Mouse (Mus musculus) intestine, embryonic 16.5 days (tissue): ENCODE measurements around the gene Otulin. TPM values are rescaled to one million over a fixed set of nuclear protein-coding genes. Genes with fewer than 3 reads are reported as not detected.
A peak's percentile ranks its signal among the peaks of the same experiment; 100 is the strongest.

Source experiments
- ATAC-seq: fragments of 200-750 bp; cut with Nextera tagmentation; 2 replicates; pipeline ENCODE4 v1.8.0; 2017; ENCODE audit warnings: moderate TSS enrichment, moderate library complexity
- H3K27ac ChIP-seq: fragments of 300-500 bp; sonication (generic); 2 replicates; pipeline ENCODE4 v1.5.1; 2014; ENCODE audit warnings: mild to moderate bottlenecking, low read length
- H3K27me3 ChIP-seq: fragments of 300-500 bp; sonication (generic); replicated peaks from 2 replicates; pipeline ENCODE4 v1.6.1; 2014; ENCODE audit warnings: low read length, control low read depth, mixed read lengths; ENCODE audit not compliant: control insufficient read depth, insufficient read depth
- H3K36me3 ChIP-seq: fragments of 300-500 bp; sonication (generic); 2 replicates; pipeline ENCODE4 v1.6.1; 2014; ENCODE audit warnings: low read length, control low read depth; ENCODE audit not compliant: control insufficient read depth, insufficient read depth
- H3K4me1 ChIP-seq: fragments of 300-500 bp; sonication (generic); 2 replicates; pipeline ENCODE4 v1.6.1; 2014; ENCODE audit warnings: low read length, control low read depth, mixed read lengths; ENCODE audit not compliant: control insufficient read depth, insufficient read depth
- H3K4me2 ChIP-seq: fragments of 300-500 bp; sonication (generic); 2 replicates; pipeline ENCODE4 v1.6.1; 2014; ENCODE audit warnings: low read depth, low read length, control low read depth
- H3K4me3 ChIP-seq: fragments of 300-500 bp; sonication (generic); 2 replicates; pipeline ENCODE4 v1.5.1; 2014; ENCODE audit warnings: mild to moderate bottlenecking, low read length
- H3K9ac ChIP-seq: fragments of 300-500 bp; sonication (generic); 2 replicates; pipeline ENCODE4 v1.6.1; 2014; ENCODE audit warnings: low read depth, low read length
- H3K9me3 ChIP-seq: fragments of 300-500 bp; sonication (generic); 2 replicates; pipeline ENCODE4 v1.6.1; 2016; ENCODE audit warnings: low read length, control low read depth; ENCODE audit not compliant: control insufficient read depth
- WGBS: fragments of 180-500 bp; shearing (Covaris S2); extraction: QIAGEN DNeasy Blood & Tissue Kit; methylation state at CpG from one replicate; pipeline ENCODE4 v1.1.7; 2014; 5-methylcytosine and 5-hydroxymethylcytosine counted together
- polyA plus RNA-seq: library from polyadenylated mRNA; unstranded; fragments of >200 nt; fragmentation: Nextera tagmentation; extraction: Ambion mirVana; gene quantifications from 2 replicates; pipeline ENCODE4 v1.2.1, GENCODE M21; 2015

The Otulin gene
- polyA plus RNA-seq, 1 experiment from 2014 or later = 4.7 TPM

GRCm38 (mm10) chr15:27612533-27613221, 17.8 kb downstream of the Otulin start:
- Histone ChIP-seq H3K9ac (no peak overlapping the region), H3K4me3 (no peak overlapping the region), H3K36me3 (peaks cover 3% of the 10 kb centered on the region; the same call in 1 of the 2 replicates), H3K9me3 (no peaks in the 10 kb centered on the region), H3K4me2 (no peak overlapping the region), H3K27me3 (no peaks in the 10 kb centered on the region), H3K27ac (no peak overlapping the region), H3K4me1 (peaks cover 2% of the 10 kb centered on the region; the same call in 1 of the 2 replicates)
- ATAC-seq = peak; percentile 70
- WGBS = 43% methylated on average over 6 of the region's 6 CpGs

GRCm38 (mm10) chr15:27609554-27609953, 20.9 kb downstream of the Otulin start:
- no peak overlapping the region for H3K4me3 ChIP-seq
- peaks cover 10% of the 10 kb centered on the region for H3K36me3 ChIP-seq
- H3K4me1 ChIP-seq = 0 out of 2 replicates have a peak, but pooled peaks cover 2% of the 10 kb centered on the region
- no peak overlapping the region for H3K9ac ChIP-seq
- no peaks in the 10 kb centered on the region for H3K9me3 ChIP-seq
- no peaks in the 10 kb centered on the region for H3K27me3 ChIP-seq
- no peak overlapping the region for H3K27ac ChIP-seq
- no peak for ATAC-seq
- 61% methylated on average over 4 of the region's 4 CpGs for WGBS
- no peak overlapping the region for H3K4me2 ChIP-seq

GRCm38 (mm10) chr15:27605252-27605651, 25.2 kb downstream of the Otulin start:
- Histone ChIP-seq H3K4me1 (0 out of 2 replicates have a peak, but pooled peaks cover 2% of the 10 kb centered on the region), H3K36me3 (peaks cover 10% of the 10 kb centered on the region), H3K9me3 (no peaks in the 10 kb centered on the region), H3K27ac (no peak overlapping the region), H3K4me2 (no peak overlapping the region), H3K27me3 (no peaks in the 10 kb centered on the region), H3K4me3 (no peak overlapping the region), H3K9ac (no peak overlapping the region)
- 60% methylated on average over 3 of the region's 3 CpGs for WGBS
- ATAC-seq = 0 out of 2 replicates have a peak, but pooled peaks have one; percentile 36

GRCm38 (mm10) chr15:27604558-27604957, 25.9 kb downstream of the Otulin start:
- Histone ChIP-seq H3K36me3 (peaks cover 10% of the 10 kb centered on the region), H3K27ac (no peak overlapping the region), H3K9ac (no peak overlapping the region), H3K4me3 (no peak overlapping the region), H3K4me2 (no peak overlapping the region), H3K4me1 (0 out of 2 replicates have a peak, but pooled peaks cover 2% of the 10 kb centered on the region), H3K27me3 (no peaks in the 10 kb centered on the region), H3K9me3 (no peaks in the 10 kb centered on the region)
- WGBS = 83% methylated on average over 3 of the region's 3 CpGs
- 0 out of 2 replicates have a peak, but pooled peaks have one; percentile 28 for ATAC-seq

DNA sequence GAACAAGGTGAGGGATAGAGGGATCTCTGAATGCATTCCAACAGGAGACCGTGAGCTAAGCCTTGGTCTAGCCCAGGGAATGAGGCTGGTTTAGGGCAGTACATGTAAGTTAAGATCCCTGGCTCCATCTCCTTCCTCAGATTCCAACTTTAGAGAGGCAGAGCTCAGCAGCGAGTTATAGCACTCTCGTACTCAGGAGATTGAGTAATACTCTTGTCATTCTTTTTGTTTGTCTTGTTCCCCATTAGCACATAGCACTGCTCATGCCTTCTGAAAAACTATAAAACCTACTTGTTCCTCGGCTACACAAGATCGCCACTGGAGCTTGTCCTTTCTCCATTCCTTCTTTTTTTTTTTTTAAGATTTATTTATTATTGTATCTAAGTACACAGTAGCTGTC, 30.0 kb downstream of the Otulin start:
- Histone ChIP-seq H3K36me3 (no peaks in the 10 kb centered on the region), H3K4me1 (peaks cover 4% of the 10 kb centered on the region; the same call in 1 of the 2 replicates), H3K4me2 (no peak overlapping the region), H3K9ac (no peak overlapping the region), H3K27me3 (no peaks in the 10 kb centered on the region), H3K9me3 (no peaks in the 10 kb centered on the region), H3K27ac (no peak overlapping the region), H3K4me3 (no peak overlapping the region)
- ATAC-seq = no peak
- WGBS = 87% methylated on average over 5 of the region's 5 CpGs

GRCm38 (mm10) chr15:27598786-27599385, 31.6 kb downstream of the Otulin start:
- H3K36me3 ChIP-seq = peaks cover 2% of the 10 kb centered on the region; the same call in 1 of the 2 replicates
- peaks cover 3% of the 10 kb centered on the region; the same call in 1 of the 2 replicates for H3K4me1 ChIP-seq
- no peak overlapping the region for H3K9ac ChIP-seq
- no peaks in the 10 kb centered on the region for H3K27me3 ChIP-seq
- peak; percentile 63; the same call in 1 of the 2 replicates for ATAC-seq
- no peak overlapping the region for H3K4me2 ChIP-seq
- whole genome bisulfite sequencing = 85% methylated on average over 13 of the region's 13 CpGs
- H3K9me3 ChIP-seq = no peaks in the 10 kb centered on the region
- H3K27ac ChIP-seq = no peak overlapping the region
- H3K4me3 ChIP-seq = no peak overlapping the region

DNA sequence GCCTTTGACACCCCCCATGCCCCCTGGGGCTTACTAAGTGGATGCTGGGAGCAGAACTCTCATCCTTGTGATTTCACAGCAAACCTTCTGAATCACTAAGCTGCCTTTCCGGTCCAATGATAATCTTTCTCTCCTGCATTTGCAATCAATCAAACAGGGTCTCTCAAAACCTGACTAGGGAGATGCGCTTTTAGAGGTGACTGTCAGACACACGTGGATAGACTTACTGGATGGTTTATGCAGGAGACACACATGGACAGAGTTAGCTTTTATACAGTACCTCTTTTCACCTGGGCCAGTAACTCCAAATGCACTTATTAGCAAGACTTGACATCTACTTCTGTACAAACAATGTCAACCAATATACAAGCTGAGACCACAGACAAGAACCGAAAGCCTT, 33.0 kb downstream of the Otulin start:
- Histone ChIP-seq H3K36me3 (peaks cover 5% of the 10 kb centered on the region), H3K27ac (no peak overlapping the region), H3K4me3 (no peak overlapping the region), H3K4me2 (no peak overlapping the region), H3K9ac (no peak overlapping the region), H3K4me1 (peaks cover 3% of the 10 kb centered on the region; the same call in 1 of the 2 replicates), H3K27me3 (no peaks in the 10 kb centered on the region), H3K9me3 (no peaks in the 10 kb centered on the region)
- no peak for ATAC-seq
- WGBS = 85% methylated on average over 4 of the region's 4 CpGs

GRCm38 (mm10) chr15:27596463-27597140, 33.9 kb downstream of the Otulin start:
- no peak overlapping the region for H3K27ac ChIP-seq
- H3K9me3 ChIP-seq = no peaks in the 10 kb centered on the region
- WGBS = 72% methylated on average over 3 of the region's 3 CpGs
- H3K4me1 ChIP-seq = peaks cover 3% of the 10 kb centered on the region; the same call in 1 of the 2 replicates
- H3K27me3 ChIP-seq = no peaks in the 10 kb centered on the region
- no peak for ATAC-seq
- H3K4me2 ChIP-seq = no peak overlapping the region
- no peak overlapping the region for H3K4me3 ChIP-seq
- peaks cover 5% of the 10 kb centered on the region for H3K36me3 ChIP-seq
- no peak overlapping the region for H3K9ac ChIP-seq

DNA sequence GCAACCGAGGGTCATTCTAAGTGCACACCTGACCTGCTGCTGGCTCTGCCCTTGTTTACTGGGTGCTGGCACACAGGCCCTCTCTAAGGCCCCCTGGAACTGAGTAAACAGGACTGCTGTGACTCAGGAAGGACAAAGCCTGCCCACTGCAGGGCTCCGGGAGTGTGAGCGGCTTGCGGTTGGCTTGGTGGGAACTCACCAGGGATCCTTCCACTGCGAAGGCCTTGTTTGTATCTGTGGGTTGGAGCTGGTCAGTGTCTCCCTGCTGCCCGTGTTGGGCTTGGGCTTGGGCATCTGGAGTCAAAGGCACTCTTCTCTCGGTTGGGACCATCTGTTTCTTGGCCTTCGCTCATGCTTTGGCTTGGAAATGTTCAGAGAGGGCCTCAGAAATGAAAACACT, 34.9 kb downstream of the Otulin start:
- Histone ChIP-seq H3K27ac (no peak overlapping the region), H3K4me3 (no peak overlapping the region), H3K9me3 (no peaks in the 10 kb centered on the region), H3K27me3 (no peaks in the 10 kb centered on the region), H3K36me3 (peaks cover 12% of the 10 kb centered on the region), H3K9ac (no peak overlapping the region), H3K4me1 (peaks cover 3% of the 10 kb centered on the region; the same call in 1 of the 2 replicates), H3K4me2 (no peak overlapping the region)
- ATAC-seq = 0 out of 2 replicates have a peak, but pooled peaks have one; percentile 34
- 45% methylated on average over 8 of the region's 8 CpGs for WGBS
